In genomic region chr15:10073580-10073979, GRCm38 (mm10) we compare ENCODE assay signal across 31 mouse cellular contexts.
"Had no signal": no experiment of that assay in that cellular context is flagged by ENCODE, and none has a peak within 500 bp of the region (broad histone marks: within the 10 kb centered on the region; RNA-seq: fewer than 3 reads in every experiment).

No protein-coding gene starts in this region.

- H3K4me1 ChIP-seq: limb, embryonic 10.5 days; limb, embryonic 12.5 days; limb, embryonic 13.5 days; limb, embryonic 15.5 days; liver, embryonic 12.5 days; liver, embryonic 13.5 days; liver, embryonic 15.5 days; lung, embryonic 15.5 days; megakaryocyte, embryonic 14.5 days; midbrain, embryonic 12.5 days; neural tube, embryonic 12.5 days had no signal

- DNase-seq: left cerebral cortex, postnatal 4 days; liver; liver, embryonic 13.5 days; lung, adult 18-20 months; lung, adult 2 months; lung, embryonic 14.5 days; lung, postnatal 10 days; lung, postnatal 14 days; lung, postnatal 36 days; lung, postnatal 4 days; midbrain, embryonic 14.5 days had no signal

- H3K4me3 ChIP-seq: left cerebral cortex, adult 2 months; limb, embryonic 10.5 days; limb, embryonic 12.5 days; limb, embryonic 13.5 days; limb, embryonic 15.5 days; liver, embryonic 12.5 days; liver, embryonic 13.5 days; liver, embryonic 15.5 days; lung, embryonic 15.5 days; megakaryocyte, embryonic 14.5 days; midbrain, embryonic 10.5 days; midbrain, embryonic 12.5 days; midbrain, embryonic 15.5 days; myocyte; neural tube, embryonic 12.5 days had no signal

- H3K27ac ChIP-seq: left cerebral cortex, adult 2 months; limb, embryonic 10.5 days; limb, embryonic 12.5 days; limb, embryonic 13.5 days; limb, embryonic 15.5 days; liver, embryonic 12.5 days; liver, embryonic 13.5 days; liver, embryonic 14.5 days; liver, embryonic 15.5 days; lung, embryonic 15.5 days; macrophage; midbrain, embryonic 10.5 days; midbrain, embryonic 12.5 days; midbrain, embryonic 15.5 days; neural tube, embryonic 12.5 days had no signal

- H3K36me3 ChIP-seq: limb, embryonic 10.5 days; limb, embryonic 12.5 days; limb, embryonic 13.5 days; limb, embryonic 15.5 days; liver, embryonic 12.5 days; liver, embryonic 13.5 days; liver, embryonic 15.5 days; lung, embryonic 15.5 days; midbrain, embryonic 10.5 days; midbrain, embryonic 12.5 days; midbrain, embryonic 15.5 days; neural tube, embryonic 12.5 days had no signal

- H3K9me3 ChIP-seq: limb, embryonic 10.5 days; limb, embryonic 12.5 days; limb, embryonic 13.5 days; limb, embryonic 15.5 days; liver, embryonic 12.5 days; liver, embryonic 13.5 days; liver, embryonic 15.5 days; lung, embryonic 15.5 days; megakaryocyte, embryonic 14.5 days; midbrain, embryonic 10.5 days; midbrain, embryonic 12.5 days; midbrain, embryonic 15.5 days; neural tube, embryonic 12.5 days had no signal

- ATAC-seq: liver, embryonic 12.5 days; lung, postnatal 0 days; midbrain, embryonic 15.5 days; midbrain, embryonic 16.5 days had no signal

- H3K4me2 ChIP-seq: limb, embryonic 12.5 days; limb, embryonic 13.5 days; limb, embryonic 15.5 days; liver, embryonic 11.5 days; liver, embryonic 12.5 days; liver, embryonic 13.5 days; liver, embryonic 15.5 days; lung, embryonic 14.5 days; lung, embryonic 15.5 days; midbrain, embryonic 11.5 days; midbrain, embryonic 12.5 days; midbrain, embryonic 15.5 days; neural tube, embryonic 12.5 days had no signal

- H3K27me3 ChIP-seq: limb, embryonic 12.5 days; limb, embryonic 13.5 days; limb, embryonic 15.5 days; liver, embryonic 12.5 days; liver, embryonic 13.5 days; liver, embryonic 15.5 days; lung, embryonic 15.5 days; megakaryocyte, embryonic 14.5 days; midbrain, embryonic 12.5 days; midbrain, embryonic 15.5 days; neural tube, embryonic 12.5 days had no signal

- H3K9ac ChIP-seq: limb, embryonic 12.5 days; limb, embryonic 13.5 days; limb, embryonic 15.5 days; liver, embryonic 12.5 days; liver, embryonic 13.5 days; liver, embryonic 14.5 days; liver, embryonic 15.5 days; lung, embryonic 14.5 days; lung, embryonic 15.5 days; midbrain, embryonic 12.5 days; midbrain, embryonic 15.5 days; neural tube, embryonic 12.5 days had no signal
